In the genomic region with DNA sequence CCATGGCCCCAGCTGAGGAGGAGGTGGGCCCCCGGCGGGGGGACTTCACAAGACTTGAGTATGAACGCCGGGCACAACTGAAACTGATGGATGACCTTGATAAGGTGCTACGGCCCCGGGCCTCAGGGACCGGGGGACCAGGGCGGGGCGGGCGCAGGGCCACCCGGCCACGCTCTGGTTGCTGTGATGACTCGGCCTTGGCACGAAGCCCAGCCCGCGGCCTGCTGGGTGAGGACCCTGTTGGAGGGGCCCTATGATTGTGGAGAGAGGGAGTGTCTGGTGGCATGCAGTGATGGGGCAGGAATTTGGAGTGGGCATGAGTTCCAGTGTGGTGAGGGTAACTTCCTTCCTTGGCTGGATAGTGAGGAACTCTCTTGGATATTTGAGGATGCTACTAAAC, we compare ENCODE assay signal across 12 mouse cellular contexts. TPM values are rescaled to one million over a fixed set of nuclear protein-coding genes. Genes with fewer than 3 reads are reported as not detected.
DNase-seq lines count a peak whose midpoint lies in the region; ATAC-seq lines count a peak whose summit lies in the region.
"Had no signal": no experiment of that assay in that cellular context is flagged by ENCODE, and none has a peak within 500 bp of the region (broad histone marks: within the 10 kb centered on the region; RNA-seq: fewer than 3 reads in every experiment).

No protein-coding gene starts in this region.

- H3K4me1 ChIP-seq in heart, embryonic 14.5 days (ENCODE audit: control insufficient read depth in 2 of 2, insufficient read depth in 2 of 2, low read length in 2 of 2): peaks cover 9 to 14% of the 10 kb centered on the region in 2 experiments
- H3K4me1 ChIP-seq in stomach, embryonic 16.5 days (ENCODE audit: control insufficient read depth, insufficient read depth, low read length): no peaks in the 10 kb centered on the region
- no peaks in the 10 kb centered on the region for H3K4me1 ChIP-seq in hindbrain, embryonic 16.5 days (ENCODE audit: control insufficient read depth, insufficient read depth, low read depth, low read length)
- H3K4me1 ChIP-seq: forebrain, embryonic 12.5 days; hindbrain, embryonic 12.5 days; midbrain, embryonic 12.5 days had no signal

- no peak for DNase-seq in heart, adult 18-20 months
- DNase-seq in ovary, postnatal 36 days (ENCODE audit: low spot score): peak; percentile 47
- DNase-seq in ovary, postnatal 14 days (ENCODE audit: low spot score): no peak
- DNase-seq in B cell, adult 2 months: no peak

- H3K27ac ChIP-seq in heart, embryonic 14.5 days (replicated peaks in 1 of 2; ENCODE audit: control insufficient read depth in 1 of 2, insufficient read depth in 1 of 2, low read depth in 2 of 2, low read length in 2 of 2): peak overlapping the region in 1 of 2 experiments; percentile 22; a peak in 1 of 4 replicates
- H3K27ac ChIP-seq in stomach, embryonic 16.5 days (ENCODE audit: low read length): no peak overlapping the region
- no peak overlapping the region for H3K27ac ChIP-seq in hindbrain, embryonic 16.5 days (ENCODE audit: low read depth, low read length)
- H3K27ac ChIP-seq: forebrain, embryonic 12.5 days; hindbrain, embryonic 12.5 days; limb, embryonic 15.5 days; midbrain, embryonic 12.5 days had no signal

- H3K4me2 ChIP-seq in heart, embryonic 14.5 days (ENCODE audit: low read length): peak overlapping the region; percentile 47
- no peak overlapping the region for H3K4me2 ChIP-seq in stomach, embryonic 16.5 days (ENCODE audit: low read depth, low read length)
- no peak overlapping the region for H3K4me2 ChIP-seq in hindbrain, embryonic 16.5 days (ENCODE audit: low read length)
- H3K4me2 ChIP-seq: forebrain, embryonic 12.5 days; hindbrain, embryonic 12.5 days; limb, embryonic 15.5 days; midbrain, embryonic 12.5 days had no signal

- peak; percentile 42 for ATAC-seq in heart, embryonic 14.5 days (ENCODE audit: insufficient number of reproducible peaks, insufficient read depth, low FRiP score, low read depth)
- peak; percentile 36; the same call in 1 of the 2 replicates for ATAC-seq in granulocyte monocyte progenitor cell, adult 5-6 weeks (replicated peaks; ENCODE audit: poor library complexity, severe bottlenecking)
- peak; percentile 38; the same call in 1 of the 2 replicates for ATAC-seq in stomach, embryonic 16.5 days (ENCODE audit: insufficient read depth, low FRiP score)
- ATAC-seq in hindbrain, embryonic 16.5 days: no peak

- no peaks in the 10 kb centered on the region for H3K27me3 ChIP-seq in heart, embryonic 14.5 days (ENCODE audit: control insufficient read depth, insufficient read depth, low read length)
- no peaks in the 10 kb centered on the region for H3K27me3 ChIP-seq in stomach, embryonic 16.5 days (ENCODE audit: control insufficient read depth, insufficient read depth, low read length)
- no peaks in the 10 kb centered on the region for H3K27me3 ChIP-seq in hindbrain, embryonic 16.5 days (replicated peaks; ENCODE audit: control insufficient read depth, insufficient read depth, low read length)
- H3K27me3 ChIP-seq: forebrain, embryonic 12.5 days; hindbrain, embryonic 12.5 days; limb, embryonic 15.5 days; midbrain, embryonic 12.5 days had no signal

- no peaks in the 10 kb centered on the region for H3K9me3 ChIP-seq in heart, embryonic 14.5 days (ENCODE audit: control insufficient read depth, low read length)
- H3K9me3 ChIP-seq in stomach, embryonic 16.5 days (replicated peaks; ENCODE audit: control insufficient read depth, low read length): no peaks in the 10 kb centered on the region
- H3K9me3 ChIP-seq in hindbrain, embryonic 16.5 days (ENCODE audit: control insufficient read depth, low read length): no peaks in the 10 kb centered on the region
- H3K9me3 ChIP-seq: forebrain, embryonic 12.5 days; hindbrain, embryonic 12.5 days; limb, embryonic 15.5 days; midbrain, embryonic 12.5 days had no signal

- H3K9ac ChIP-seq in heart, embryonic 14.5 days (ENCODE audit: low read length): no peak overlapping the region
- H3K9ac ChIP-seq in stomach, embryonic 16.5 days (ENCODE audit: low read length): no peak overlapping the region
- H3K9ac ChIP-seq in hindbrain, embryonic 16.5 days (ENCODE audit: low read depth, low read length): no peak overlapping the region
- H3K9ac ChIP-seq: forebrain, embryonic 12.5 days; hindbrain, embryonic 12.5 days; limb, embryonic 15.5 days; midbrain, embryonic 12.5 days had no signal

- 36% methylated on average over 16 of the region's 16 CpGs for WGBS in heart, embryonic 14.5 days
- 66% methylated on average over 16 of the region's 16 CpGs for WGBS in stomach, embryonic 16.5 days
- 81% methylated on average over 16 of the region's 16 CpGs for WGBS in hindbrain, embryonic 16.5 days

- H3K4me3 ChIP-seq in heart, embryonic 14.5 days (ENCODE audit: control insufficient read depth in 1 of 2, insufficient read depth in 1 of 2, low read depth in 1 of 2, low read length in 2 of 2): no peak overlapping the region
- H3K4me3 ChIP-seq in stomach, embryonic 16.5 days (replicated peaks; ENCODE audit: low read length): no peak overlapping the region
- H3K4me3 ChIP-seq in hindbrain, embryonic 16.5 days (ENCODE audit: low read length): no peak overlapping the region
- H3K4me3 ChIP-seq: forebrain, embryonic 12.5 days; hindbrain, embryonic 12.5 days; limb, embryonic 15.5 days; midbrain, embryonic 12.5 days had no signal

- H3K36me3 ChIP-seq in heart, embryonic 14.5 days (ENCODE audit: control insufficient read depth, insufficient read depth, low read length): peaks cover 43% of the 10 kb centered on the region
- peaks cover 11% of the 10 kb centered on the region for H3K36me3 ChIP-seq in stomach, embryonic 16.5 days (ENCODE audit: control insufficient read depth, insufficient read depth, low read length)
- peaks cover 77% of the 10 kb centered on the region for H3K36me3 ChIP-seq in hindbrain, embryonic 16.5 days (ENCODE audit: control insufficient read depth, insufficient read depth, low read length)

RNA-seq across cellular contexts. Expression of a gene that starts 14.5 kb away (rescaled TPM):
- 29.0 and 30.9 TPM in 2 replicates for polyA plus RNA-seq in heart, embryonic 14.5 days (2014; fragmentation: Nextera tagmentation; extraction: Ambion mirVana)
- 10 to 100 TPM; 14.0 to 20.3 TPM for total RNA-seq in heart, adult 18-20 months (2021)
- total RNA-seq in granulocyte monocyte progenitor cell, adult 5-6 weeks (2014; fragmentation: Nextera tagmentation): 33.1 and 35.2 TPM in 2 replicates
- 44.9 and 51.3 TPM in 2 replicates for total RNA-seq in granulocyte monocyte progenitor cell, adult 5-6 weeks (2017)
- polyA plus RNA-seq in stomach, embryonic 16.5 days (2015; fragmentation: Nextera tagmentation; extraction: Ambion mirVana): 50.8 and 60.3 TPM in 2 replicates
- 46.7 and 51.4 TPM in 2 replicates for polyA plus RNA-seq in hindbrain, embryonic 16.5 days (2015; fragmentation: Nextera tagmentation; extraction: Ambion mirVana)

RNA-seq across cellular contexts. Expression of a gene that starts 14.8 kb away (rescaled TPM):
- polyA plus RNA-seq in heart, embryonic 14.5 days (2014; fragmentation: Nextera tagmentation; extraction: Ambion mirVana): 113 and 114 TPM in 2 replicates
- total RNA-seq in heart, adult 18-20 months (2021): 10 to 100 TPM; 75.5 to 95.8 TPM
- total RNA-seq in granulocyte monocyte progenitor cell, adult 5-6 weeks (2014; fragmentation: Nextera tagmentation): 118 and 132 TPM in 2 replicates
- 141 and 273 TPM in 2 replicates for total RNA-seq in granulocyte monocyte progenitor cell, adult 5-6 weeks (2017)
- polyA plus RNA-seq in stomach, embryonic 16.5 days (2015; fragmentation: Nextera tagmentation; extraction: Ambion mirVana): 91.3 and 106 TPM in 2 replicates
- polyA plus RNA-seq in hindbrain, embryonic 16.5 days (2015; fragmentation: Nextera tagmentation; extraction: Ambion mirVana): 65.3 and 73.2 TPM in 2 replicates

RNA-seq across cellular contexts. Expression of a gene that starts 18.8 kb away (rescaled TPM):
- polyA plus RNA-seq in heart, embryonic 14.5 days (2014; fragmentation: Nextera tagmentation; extraction: Ambion mirVana): not detected in 2 replicates
- total RNA-seq in heart, adult 18-20 months (2021): not detected
- total RNA-seq in granulocyte monocyte progenitor cell, adult 5-6 weeks (2014; fragmentation: Nextera tagmentation): not detected in 2 replicates
- total RNA-seq in granulocyte monocyte progenitor cell, adult 5-6 weeks (2017): not detected in 2 replicates
- polyA plus RNA-seq in stomach, embryonic 16.5 days (2015; fragmentation: Nextera tagmentation; extraction: Ambion mirVana): 0.19 TPM in 1 of 2 replicates, not detected in the other
- polyA plus RNA-seq in hindbrain, embryonic 16.5 days (2015; fragmentation: Nextera tagmentation; extraction: Ambion mirVana): 24.9 and 30.6 TPM in 2 replicates
- polyA plus RNA-seq: midbrain, embryonic 12.5 days had no signal

RNA-seq across cellular contexts. Expression of a gene that starts 19.5 kb away (rescaled TPM):
- 1.6 and 2.9 TPM in 2 replicates for polyA plus RNA-seq in heart, embryonic 14.5 days (2014; fragmentation: Nextera tagmentation; extraction: Ambion mirVana)
- total RNA-seq in heart, adult 18-20 months (2021): 1 to 10 TPM; 1.2 to 1.6 TPM
- total RNA-seq in granulocyte monocyte progenitor cell, adult 5-6 weeks (2014; fragmentation: Nextera tagmentation): 0.19 and 0.82 TPM in 2 replicates
- 0.13 TPM in 1 of 2 replicates, not detected in the other for total RNA-seq in granulocyte monocyte progenitor cell, adult 5-6 weeks (2017)
- polyA plus RNA-seq in stomach, embryonic 16.5 days (2015; fragmentation: Nextera tagmentation; extraction: Ambion mirVana): 11.5 and 13.2 TPM in 2 replicates
- 42.3 and 47.8 TPM in 2 replicates for polyA plus RNA-seq in hindbrain, embryonic 16.5 days (2015; fragmentation: Nextera tagmentation; extraction: Ambion mirVana)

RNA-seq across cellular contexts. Expression of a gene that starts 24.2 kb away (rescaled TPM):
- polyA plus RNA-seq in heart, embryonic 14.5 days (2014; fragmentation: Nextera tagmentation; extraction: Ambion mirVana): 39.0 and 40.2 TPM in 2 replicates
- total RNA-seq in heart, adult 18-20 months (2021): 1 to 10 TPM; 4.3 to 9.3 TPM
- total RNA-seq in granulocyte monocyte progenitor cell, adult 5-6 weeks (2014; fragmentation: Nextera tagmentation): 194 and 226 TPM in 2 replicates
- 109 and 135 TPM in 2 replicates for total RNA-seq in granulocyte monocyte progenitor cell, adult 5-6 weeks (2017)
- polyA plus RNA-seq in stomach, embryonic 16.5 days (2015; fragmentation: Nextera tagmentation; extraction: Ambion mirVana): 121 and 144 TPM in 2 replicates
- 39.3 and 42.5 TPM in 2 replicates for polyA plus RNA-seq in hindbrain, embryonic 16.5 days (2015; fragmentation: Nextera tagmentation; extraction: Ambion mirVana)

Comparison
In these comparisons a context has a peak if more than half of its experiments do, and no peak if none do; other contexts are left out.
1. RNA of a gene that starts 18.8 kb away (polyA plus RNA-seq): 24.9 to 30.6 TPM in hindbrain, embryonic 16.5 days; 0.19 TPM in stomach, embryonic 16.5 days and not detected in heart, embryonic 14.5 days; every median in the first group is over 10 times any median in the second.